Mouse (Mus musculus) lung, adult 2 months (tissue): ENCODE data around the gene Fthl17a.

ENCODE experiments used
- CTCF ChIP-seq: fragments of 200-500 bp; IDR thresholded peaks from 2 replicates; pipeline ENCODE4 v1.5.1; 2011; ENCODE audit warnings: mild to moderate bottlenecking, low read length, control low read depth; ENCODE audit not compliant: insufficient read depth
- POLR2A ChIP-seq: fragments of 200-500 bp; IDR thresholded peaks from 2 replicates; pipeline ENCODE4 v1.6.1; 2011; ENCODE audit warnings: low read depth, mild to moderate bottlenecking, control low read depth, low read length, borderline replicate concordance; ENCODE audit errors: extremely low read depth

DNA sequence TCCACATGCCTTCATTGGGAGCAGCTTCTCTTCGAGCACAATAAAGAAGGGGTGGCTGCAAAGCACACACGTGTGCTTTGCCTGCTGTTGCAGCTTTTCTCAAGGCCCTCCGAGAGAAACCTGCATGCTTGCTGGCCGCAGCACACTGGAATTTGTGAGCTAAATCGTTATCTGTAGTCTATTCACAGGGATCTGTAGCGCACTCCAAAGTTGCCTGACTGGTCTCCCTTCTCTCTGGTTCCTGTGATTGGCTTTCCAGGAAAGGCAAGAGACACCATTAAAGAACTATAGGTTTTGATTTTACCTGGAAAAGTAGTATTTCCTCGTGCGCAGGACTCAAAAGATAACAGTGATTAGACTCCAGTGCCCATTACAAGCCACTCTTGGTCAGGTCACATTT, 22.3 kb downstream of the Fthl17a start:
- TF ChIP-seq CTCF = no peak
- no peak for TF ChIP-seq POLR2A
